Mouse (Mus musculus): Measurements from ENCODE around the gene Psmd3. TPM values are rescaled to one million over a fixed set of nuclear protein-coding genes. Genes with fewer than 3 reads are reported as not detected.

Gene Psmd3
- total RNA-seq, 2 experiments from 2014 or later = 138 to 140 TPM

DNA sequence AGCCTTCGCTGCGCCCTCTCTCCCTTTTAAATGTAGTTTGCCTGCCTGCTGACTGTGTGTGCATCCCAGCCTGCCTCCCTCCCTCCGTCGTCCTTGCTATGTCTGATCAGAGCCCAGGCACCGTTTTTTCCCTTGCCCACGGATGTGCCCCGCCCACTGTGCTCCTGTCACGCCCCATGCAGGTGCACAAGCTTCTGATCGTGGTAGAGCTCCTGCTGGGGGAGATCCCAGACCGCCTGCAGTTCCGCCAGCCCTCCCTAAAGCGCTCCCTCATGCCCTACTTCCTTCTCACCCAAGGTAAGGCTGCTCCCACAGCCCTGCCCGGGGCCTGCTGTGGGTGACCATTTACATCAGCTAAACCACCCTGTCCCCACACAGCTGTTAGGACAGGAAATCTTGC is 10.8 kb downstream of the Psmd3 start:
- DNase-seq = no peak

DNA sequence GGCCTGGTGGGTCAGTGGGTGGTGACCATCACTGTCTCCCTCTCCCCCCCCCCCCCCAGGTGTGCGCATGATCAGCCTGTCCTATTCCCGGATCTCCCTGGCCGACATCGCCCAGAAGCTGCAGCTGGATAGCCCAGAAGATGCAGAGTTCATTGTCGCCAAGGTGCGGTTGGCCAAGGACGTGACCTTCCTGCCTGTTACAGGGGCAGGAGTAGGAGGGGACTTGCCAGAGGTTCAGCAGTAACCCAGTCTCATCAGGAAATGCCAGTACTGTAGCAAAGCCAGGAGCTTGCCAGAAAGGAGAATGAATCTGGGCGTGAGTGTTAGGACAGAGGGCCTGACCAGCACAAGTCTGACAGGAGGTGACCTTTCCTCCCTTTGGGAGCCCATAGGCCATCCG is 11.4 kb downstream of the Psmd3 start:
- no peak for DNase-seq

DNA sequence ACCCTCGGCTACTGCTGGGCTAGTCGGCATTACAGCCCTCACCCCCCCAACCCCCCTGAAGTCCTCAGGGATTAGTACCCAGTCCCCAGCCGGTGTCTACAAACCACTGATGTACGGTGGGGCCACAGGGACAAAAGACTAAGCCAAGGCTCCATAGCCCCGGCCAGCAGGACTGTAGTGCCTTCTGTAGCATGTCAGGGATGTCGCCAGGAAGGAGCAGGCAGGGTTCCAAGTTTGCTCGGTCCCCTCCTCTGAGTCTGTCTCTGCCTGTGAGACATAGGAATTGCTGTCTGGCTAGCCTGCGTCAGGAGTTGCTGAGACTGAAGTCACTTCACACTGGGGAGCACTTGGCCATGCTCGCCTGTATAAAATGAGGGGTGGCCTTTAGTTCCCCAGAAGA is 11.9 kb downstream of the Psmd3 start:
- DNase-seq = peak; percentile 52

DNA sequence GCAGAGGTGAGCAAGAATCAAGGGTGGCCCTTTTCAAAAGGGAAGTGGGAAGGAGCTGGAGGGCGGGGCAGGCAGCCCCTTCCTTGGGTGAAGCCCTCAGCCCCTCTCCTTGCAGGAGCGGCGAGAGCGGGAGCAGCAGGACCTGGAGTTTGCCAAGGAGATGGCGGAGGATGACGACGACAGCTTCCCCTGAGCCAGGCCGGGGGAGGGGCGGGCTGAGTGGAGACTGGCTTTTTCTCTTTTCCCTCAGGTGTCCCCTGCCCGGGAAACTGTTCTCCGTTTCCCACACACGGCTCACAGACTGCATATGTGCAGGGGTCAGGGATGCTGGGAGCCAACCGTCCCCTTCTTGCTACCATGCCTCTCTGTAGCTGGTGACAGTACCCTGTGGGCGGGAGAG is 13.1 kb downstream of the Psmd3 start:
- DNase-seq = no peak

DNA sequence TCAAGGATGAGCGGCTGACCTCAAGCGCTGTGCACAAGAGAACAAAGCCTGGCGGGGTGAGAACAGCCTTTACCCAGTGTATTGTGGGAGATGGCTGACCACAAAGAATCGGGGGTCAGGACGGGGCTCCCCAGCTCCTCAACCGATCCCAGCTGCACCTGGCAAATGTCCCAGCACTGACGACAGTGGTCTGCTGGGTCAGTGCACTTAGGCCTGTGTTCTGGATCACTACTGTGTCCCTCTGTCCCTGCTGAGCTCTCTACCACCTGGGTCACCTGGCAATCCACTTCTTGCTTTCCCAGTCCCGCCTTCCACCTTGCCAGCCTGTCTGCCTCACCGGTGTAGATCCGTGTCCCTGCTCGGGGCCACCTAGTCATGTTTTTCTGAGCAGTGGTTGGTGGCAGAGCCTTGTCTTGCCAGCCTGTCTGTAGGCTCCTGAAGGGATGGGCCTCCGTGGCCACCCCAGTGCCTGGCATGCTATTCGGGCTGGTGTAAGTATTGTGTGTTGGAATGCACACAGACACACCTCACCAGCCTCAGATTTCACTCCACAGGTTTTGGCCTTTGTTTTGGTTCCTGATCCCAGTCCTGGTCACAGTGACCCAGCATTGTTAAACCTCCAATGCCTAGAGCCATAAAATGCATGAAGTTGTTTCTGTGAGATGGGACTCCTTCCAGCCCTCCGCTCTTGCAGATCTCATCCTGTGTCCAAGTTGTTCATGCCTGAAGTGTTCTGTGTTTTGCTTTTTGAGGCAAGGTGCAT is 14.3 kb downstream of the Psmd3 start:
- DNase-seq = peak; percentile 37

DNA sequence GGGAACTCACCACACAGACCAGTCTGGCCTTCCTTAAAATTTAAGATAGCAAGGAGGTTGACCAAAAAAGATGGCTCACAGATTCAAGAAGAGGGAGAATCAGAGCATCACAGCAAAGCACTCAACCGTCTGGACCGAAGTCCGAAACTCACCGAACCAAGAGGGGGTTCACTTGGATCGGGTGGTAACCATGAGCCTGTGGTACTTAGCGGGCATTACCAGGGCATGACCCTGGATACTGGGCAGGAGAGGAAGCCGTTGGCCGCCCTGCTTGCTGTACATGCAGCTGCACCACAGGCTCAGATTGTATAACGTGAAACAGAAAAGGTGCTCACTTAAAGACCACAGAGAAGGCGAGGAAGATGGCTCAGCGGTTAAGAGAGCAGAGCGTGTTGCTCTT is 14.9 kb downstream of the Psmd3 start:
- no peak for DNase-seq

DNA sequence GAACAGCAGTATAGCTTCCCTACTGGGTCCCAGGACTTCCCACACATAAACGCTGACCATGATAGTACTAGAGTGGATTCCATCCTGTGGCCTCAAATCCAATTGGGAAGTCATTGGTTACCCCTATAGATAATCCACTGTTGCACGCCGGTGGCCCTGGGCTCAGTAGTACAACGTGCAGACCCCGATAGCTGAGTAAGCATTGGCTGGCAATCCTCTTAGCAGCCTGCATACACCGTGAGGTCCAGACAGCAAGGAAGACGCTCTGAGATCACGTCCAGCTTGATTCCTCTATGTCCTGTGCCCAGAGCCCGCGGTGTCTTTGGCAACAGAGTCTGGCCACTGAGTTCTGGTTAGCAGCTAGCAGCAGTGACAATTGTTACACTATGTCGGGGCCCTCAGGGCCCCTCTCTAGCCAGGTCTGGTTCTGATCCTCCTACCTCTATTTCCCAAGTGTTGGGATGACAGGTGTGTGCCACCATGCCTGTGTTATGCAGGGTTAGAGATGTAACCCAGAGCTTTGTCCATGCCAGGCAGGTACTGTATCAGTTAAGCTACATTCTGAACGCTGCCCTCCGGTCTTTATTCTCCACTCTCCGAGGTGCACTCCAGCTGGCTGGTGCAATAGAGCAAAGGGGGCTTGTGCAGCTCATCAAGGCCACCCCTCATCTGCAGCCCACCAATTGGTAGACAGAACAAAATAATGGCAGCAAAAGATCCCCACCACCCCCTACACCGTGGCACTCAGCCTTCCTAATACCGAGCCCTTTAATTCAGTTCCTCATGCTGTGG is 16.7 kb downstream of the Psmd3 start:
- no peak for DNase-seq

DNA sequence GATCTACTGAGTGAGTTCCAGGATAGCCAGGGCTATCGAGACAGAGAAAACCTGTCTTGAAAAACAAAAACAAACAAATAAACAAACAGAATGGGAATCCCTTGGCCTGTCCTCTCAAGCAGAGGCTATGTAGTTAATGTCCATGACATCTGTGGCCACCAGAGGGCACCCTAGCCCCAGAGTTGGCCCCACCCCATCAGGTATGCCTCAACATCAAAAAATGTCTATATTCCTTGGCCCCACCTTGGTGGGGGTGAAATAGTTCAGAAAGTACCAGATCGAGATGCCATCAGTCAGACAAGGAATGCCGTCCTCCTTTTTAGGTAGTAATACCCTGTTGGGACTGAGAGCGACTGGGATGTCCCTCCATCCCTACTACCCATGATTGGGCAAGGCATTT is 17.6 kb downstream of the Psmd3 start:
- peak; percentile 86 for DNase-seq

DNA sequence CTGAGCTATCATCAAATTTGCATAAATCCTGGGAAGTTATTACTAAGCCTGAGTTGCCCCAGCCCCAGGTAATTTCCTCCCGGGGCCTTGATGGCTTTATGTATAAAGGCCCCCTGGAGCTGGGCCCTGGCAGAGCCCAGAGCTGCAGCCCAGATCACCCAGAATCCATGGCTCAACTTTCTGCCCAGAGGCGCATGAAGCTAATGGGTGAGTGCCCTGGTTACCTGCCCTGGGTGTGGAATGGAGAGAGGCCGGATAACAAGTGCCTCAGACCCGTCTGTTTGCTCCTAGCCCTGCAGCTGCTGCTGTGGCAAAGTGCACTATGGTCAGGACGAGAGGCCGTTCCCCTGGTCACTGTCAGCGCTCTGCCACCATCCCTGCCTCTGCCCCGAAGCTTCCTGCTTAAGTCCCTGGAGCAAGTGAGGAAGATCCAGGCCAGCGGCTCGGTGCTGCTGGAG is 18.9 kb downstream of the Psmd3 start, which contains the start of gene Csf3:
Csf3 (plus strand) TSS at position 51 of the 458 bp plus-strand sequence.
- no peak for DNase-seq

DNA sequence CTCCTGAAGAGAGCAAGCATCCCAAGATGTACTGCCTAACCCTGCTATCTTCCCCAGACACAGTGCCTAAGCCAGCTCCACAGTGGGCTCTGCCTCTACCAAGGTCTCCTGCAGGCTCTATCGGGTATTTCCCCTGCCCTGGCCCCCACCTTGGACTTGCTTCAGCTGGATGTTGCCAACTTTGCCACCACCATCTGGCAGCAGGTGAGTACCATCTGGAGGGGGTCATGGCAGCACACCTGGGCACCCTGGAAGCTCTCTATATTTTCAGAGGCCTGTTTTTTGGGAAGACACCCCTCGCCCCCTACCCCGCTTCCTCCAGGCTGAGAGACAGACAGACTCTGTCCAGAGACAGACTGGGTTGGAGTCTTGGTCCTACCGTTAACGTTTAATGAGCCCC is 20.0 kb downstream of the Psmd3 start:
- no peak for DNase-seq

DNA sequence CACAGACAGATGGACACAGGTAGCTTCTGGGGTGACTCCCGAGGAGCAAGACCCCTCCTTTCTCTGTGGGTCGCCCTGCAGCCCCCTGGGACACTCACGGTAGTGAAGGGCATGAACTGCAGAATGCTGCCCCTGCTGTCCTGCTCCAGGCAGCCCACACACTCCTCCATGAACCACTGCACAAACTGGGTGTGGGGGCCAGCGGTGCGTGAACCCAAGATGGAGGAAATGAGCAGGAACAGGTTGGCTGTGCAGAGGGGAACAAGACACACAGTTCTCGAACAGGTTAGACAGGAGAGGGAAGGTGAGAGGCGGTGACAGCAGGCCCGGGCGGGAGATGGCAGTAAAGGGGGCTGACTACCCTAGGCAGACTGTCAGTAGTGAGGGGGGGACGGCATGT is 22.7 kb downstream of the Psmd3 start:
- no peak for DNase-seq

DNA sequence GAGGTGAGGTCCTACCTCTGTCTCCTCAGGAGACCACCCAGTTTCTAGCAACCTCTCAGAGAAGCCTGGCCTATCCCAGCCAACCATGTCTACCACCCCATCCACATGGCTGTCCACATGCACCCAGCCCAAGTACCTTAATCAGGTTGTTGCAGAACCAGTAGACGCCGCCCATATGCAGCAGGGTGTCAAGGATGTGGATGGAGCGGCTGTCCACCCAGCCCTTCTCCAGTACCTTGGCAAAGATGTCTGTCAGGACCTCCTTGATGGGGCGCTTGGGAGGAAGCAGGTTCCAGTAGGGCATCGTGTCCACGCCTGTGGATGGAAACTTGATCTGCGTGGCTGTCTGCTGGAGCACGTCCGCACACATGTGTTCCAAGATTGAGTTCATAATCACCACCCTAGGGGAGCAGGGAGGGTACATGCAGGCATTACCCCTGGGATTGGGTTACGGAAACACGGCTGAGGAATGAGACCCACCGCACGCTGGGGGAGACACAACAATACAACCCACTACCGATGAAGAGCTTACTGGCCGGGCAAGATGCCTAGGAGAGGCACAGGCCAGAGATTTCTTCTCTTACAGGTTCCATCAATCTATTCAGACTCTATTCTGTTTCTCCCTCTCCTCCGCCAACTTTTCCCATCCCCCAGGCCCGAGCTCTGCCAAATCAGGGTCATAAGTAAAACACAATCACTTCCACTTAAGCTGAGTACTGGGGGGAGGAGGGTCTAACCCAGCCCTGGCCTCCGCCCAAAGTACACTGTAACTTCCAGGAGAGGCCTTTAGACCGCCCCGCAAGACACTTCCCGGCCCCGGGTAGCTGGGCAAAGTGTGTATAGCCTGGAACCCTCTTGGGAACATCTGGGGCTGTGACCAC is 25.3 kb downstream of the Psmd3 start:
- DNase-seq = peak; percentile 86

DNA sequence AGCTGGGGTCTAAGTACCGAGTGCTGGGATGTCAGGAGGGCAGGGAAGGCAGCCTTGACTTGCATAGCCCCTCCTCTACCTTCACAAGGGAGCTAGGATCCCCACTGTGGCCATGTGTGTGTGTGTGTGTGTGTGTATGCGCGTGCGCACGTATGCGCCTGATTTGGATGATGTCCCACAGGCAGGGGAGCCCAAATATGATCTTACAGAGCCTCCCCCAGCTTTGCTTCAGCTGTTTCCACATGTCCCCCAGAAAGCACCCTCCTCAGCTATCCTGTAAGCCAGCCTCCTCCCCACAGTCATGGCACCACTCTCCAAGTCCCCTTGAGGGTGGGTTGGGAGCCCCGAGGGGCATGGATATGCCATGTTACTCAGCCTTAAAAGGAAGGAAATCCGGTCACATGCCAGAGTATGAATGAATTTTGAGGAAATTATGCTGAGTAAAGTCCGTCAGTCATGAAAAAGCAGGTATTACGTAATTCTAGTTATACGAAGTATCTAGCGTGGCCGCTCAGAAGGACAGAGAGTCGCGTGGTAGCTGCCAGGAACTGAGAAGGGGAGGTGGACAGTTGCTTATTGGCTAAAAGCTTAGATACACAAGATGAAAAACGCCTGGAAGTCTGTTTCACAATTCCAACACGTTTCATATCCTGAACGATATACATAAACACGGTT is 26.1 kb downstream of the Psmd3 start:
- peak; percentile 51 for DNase-seq

DNA sequence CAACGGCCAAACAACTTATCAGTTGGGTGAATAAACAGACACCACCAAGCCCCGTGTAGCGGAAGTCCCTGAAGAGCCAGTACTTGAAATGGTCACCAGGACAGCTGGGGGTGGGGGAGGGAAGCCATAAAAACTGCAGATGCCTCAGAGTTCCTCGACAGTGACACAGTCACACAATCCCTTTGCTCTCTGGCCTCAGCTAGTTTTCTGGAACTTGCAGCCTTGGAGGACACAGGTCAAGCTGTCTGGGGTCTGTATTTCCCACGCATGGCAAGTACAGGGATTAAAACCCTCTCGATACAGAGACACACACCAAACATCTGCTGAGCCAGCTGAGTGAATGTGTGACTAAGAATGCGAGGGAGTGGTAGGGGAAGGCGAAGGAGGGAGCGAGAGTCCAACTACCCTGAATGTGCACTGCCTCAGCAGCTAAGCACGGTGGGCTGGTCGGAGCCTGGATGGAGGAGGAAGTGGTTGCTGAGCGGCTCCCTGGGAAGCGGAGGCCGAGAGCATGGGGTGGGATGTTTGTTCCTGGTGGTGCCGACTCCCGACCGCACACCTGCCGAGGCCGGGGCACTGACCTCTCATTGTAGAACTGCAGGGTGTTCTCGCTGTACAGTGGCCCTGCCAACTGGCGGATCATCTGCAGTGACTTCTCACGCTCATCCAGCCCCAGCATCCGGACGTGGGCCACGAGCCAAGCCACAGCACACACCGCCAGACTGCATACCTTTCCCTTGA is 26.8 kb downstream of the Psmd3 start:
- peak; percentile 62 for DNase-seq

DNA sequence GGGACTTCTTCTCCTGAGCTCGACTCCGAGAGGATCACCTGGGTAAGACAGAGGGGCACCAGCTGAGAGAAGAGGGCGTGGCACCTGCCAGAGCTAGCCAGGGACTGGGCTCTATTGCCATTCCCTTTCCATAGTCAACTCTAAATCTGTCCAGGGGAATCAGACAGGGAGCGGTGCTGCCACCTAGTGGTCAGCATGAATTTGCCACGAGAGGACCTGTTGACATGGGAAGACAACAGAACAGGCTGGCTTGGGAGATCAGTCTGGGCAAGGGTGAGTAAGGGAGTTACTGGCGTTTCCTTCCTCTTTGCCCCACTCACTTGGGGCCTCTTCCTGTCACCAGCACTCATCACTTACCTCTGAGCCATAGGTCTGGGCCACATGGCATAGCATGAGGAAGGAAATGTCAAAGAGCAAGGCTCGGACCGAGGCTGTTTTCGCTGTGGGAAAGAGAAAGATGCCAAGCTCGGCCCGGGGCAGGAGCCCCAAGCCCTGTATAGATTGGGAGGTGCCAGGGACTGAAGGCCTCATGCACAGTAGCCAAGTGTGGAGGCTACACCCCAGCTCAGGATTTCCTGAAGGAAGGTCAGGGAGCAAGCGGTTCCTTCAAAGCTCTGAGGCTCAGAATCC is 28.2 kb downstream of the Psmd3 start:
- DNase-seq = peak; percentile 92

DNA sequence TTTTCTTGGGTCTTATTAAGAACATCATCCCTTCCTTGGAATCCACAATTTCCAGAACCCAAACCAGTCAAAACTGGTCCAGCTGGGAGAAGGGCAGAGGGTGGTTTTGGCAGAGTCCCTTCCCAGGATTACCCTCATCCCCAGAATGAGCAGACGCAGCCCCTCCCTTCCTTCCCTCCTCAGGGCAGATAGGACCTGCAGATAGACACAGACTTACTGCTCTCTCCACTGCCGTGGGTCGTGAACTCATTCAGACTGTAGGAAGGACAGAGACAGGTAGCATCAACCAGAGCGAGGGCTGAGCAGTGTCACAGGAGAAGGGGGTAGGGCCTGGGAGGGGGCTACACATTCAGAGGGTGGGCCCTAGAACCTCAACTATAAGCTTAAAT is 28.7 kb downstream of the Psmd3 start:
- DNase-seq = no peak

DNA sequence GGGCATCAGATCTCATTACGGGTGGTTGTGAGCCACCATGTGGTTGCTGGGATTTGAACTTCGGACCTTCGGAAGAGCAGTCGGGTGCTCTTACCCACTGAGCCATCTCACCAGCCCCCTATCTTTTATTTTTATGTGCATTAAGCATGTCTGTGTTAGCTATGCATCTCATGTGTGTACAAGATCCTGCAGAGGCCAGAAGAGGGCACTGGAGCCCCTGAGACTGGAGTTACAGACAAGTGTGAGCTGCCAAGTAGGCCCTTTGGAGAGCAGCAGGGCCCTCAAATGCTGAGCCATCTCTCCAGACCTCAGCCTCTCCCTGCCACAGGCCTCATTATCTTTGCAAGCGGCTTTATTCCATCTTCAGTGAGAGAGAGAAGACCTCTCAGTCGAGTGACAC is 29.7 kb downstream of the Psmd3 start:
- peak; percentile 46 for DNase-seq

DNA sequence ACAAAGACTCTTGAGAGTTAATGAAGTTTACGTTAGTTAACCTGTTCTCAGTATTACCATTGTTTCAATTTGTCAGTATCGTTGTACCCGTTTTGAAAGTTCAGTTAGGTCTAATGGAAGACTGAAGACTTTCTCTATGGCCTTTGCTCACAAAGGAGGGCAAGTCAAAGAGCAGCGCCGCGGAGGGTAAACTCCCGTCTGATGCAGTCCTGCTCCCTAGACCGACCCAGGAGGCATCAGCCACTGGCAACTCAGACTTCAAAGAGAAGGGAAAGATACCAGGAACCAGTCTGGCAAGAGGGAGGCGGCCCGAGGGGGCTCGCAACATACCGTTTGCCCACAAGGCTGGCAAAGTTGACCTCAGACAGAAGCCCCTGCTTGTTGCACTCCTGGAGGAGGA is 31.3 kb downstream of the Psmd3 start:
- no peak for DNase-seq

DNA sequence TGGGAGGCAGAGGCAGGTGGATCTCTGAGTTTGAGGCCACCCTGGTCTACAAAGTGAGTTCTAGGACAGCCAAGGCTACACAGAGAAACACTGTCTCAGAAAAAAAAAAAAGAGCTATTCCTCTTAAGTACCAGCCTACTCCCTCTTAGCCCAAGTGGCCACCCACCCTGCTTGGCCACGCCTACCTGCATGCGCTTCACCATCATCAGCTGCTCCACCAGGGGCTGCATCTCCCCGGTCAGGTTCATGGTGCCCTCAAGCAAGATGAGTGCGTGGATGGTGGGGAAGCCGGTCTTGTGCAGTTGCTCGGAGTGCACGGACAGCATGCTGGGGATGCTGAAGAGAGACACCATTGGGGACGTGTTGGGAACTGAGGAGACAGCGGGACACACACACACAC is 33.6 kb downstream of the Psmd3 start:
- no peak for DNase-seq

DNA sequence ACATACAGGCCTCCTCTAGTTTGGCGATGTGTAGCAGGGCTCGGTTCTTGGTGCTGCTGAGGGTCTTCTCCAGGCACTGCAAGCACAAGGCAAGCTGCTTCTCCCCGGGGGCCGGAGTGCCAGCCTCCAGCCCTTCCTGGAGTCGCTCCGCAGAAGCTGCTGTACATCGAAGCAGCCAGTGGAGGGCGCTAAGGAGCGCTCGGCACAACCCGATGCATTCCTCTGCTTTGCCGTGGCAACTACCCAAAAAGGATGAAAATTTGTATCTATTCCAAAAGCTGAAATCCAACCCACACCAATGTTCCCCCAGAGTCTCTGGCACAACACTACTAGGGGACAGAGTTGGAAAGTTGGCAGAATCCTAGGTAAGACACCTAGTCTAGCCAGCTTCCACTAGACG is 35.5 kb downstream of the Psmd3 start:
- peak; percentile 88 for DNase-seq

DNA sequence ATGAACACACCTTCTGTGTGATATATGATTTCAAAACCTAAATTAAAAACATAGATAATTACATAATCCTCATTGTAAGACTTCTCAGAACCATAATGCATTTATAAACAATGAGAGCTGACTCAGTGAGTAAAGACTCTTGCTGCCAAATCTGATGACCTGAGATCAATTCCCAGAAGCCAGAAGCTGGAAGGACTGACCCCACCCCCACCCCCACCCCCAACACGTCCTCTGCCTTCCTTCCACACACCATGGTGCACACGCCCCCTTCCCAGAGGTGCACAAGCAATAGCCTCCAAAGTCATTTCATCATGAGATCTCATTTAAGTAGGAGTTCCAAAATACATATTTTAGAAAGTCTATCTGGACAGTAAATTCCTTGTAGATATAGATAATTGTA is 38.4 kb downstream of the Psmd3 start:
- DNase-seq = no peak

Measured in heart, postnatal 4 days (tissue).